Mouse (Mus musculus): ENCODE data around the gene Pdlim5. TPM values are rescaled to one million over a fixed set of nuclear protein-coding genes. Genes with fewer than 3 reads are reported as not detected.

The Pdlim5 gene
- polyA plus RNA-seq, 1 experiment: 26.9 TPM

- peaks cover 9% of the 10 kb centered on the region for H3K4me1 ChIP-seq (ENCODE audit: control insufficient read depth, insufficient read depth, insufficient read length, low read length)
- H3K4me3 ChIP-seq (ENCODE audit: insufficient read depth, low read depth, low read length): no peak overlapping the region
- no peak overlapping the region for H3K27ac ChIP-seq (replicated peaks; ENCODE audit: low read depth, low read length)
Observed at GRCm38 (mm10) chr3:142424134-142424533, 28.6 kb upstream of the Pdlim5 start.

DNA sequence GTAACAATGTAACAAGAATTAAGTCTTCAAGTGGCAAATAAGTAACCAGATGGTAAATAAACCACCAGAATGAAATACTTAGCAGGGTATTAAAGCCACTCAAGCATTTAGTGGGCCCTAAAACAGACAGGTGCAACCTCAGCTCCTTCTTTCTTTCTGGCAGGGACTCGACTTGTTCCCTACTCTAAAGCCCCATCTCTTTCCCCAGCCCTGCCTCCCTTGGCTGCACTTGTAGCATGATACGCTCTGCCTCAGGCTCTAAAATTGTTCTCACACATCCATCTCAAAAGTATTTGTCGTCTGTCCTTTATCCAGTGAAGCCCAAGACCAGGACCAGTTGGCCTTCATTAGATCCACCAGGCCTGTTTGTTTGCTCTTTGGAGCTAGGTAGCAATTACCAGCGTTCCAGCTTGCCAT, 28.0 kb upstream of the Pdlim5 start:
- Histone ChIP-seq H3K4me1 (ENCODE audit: control insufficient read depth, insufficient read depth, insufficient read length, low read length) (peaks cover 9% of the 10 kb centered on the region), H3K4me3 (ENCODE audit: insufficient read depth, low read depth, low read length) (no peak overlapping the region), H3K27ac (replicated peaks; ENCODE audit: low read depth, low read length) (no peak overlapping the region; the same call in 1 of the 2 replicates)

DNA sequence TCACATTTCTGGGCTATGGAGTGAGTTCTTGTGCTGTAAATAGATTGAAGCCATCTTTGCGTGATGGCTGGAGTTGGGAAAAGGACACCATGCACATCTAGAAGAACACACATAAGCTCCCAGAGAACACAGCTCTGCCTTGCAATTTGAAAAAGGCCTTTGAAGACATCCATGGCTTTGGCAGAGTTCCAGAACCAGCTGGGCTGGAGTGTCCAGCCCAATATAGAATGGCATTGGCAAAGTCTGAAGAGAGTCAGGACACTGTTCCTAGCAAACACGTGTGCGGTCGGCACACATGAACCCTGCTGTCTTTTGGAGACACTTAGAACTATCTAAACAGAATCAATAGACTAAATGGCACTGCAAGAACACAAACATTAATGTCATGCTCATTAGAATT, 26.7 kb upstream of the Pdlim5 start:
- no peak overlapping the region for H3K4me3 ChIP-seq (ENCODE audit: insufficient read depth, low read depth, low read length)
- peaks cover 9% of the 10 kb centered on the region for H3K4me1 ChIP-seq (ENCODE audit: control insufficient read depth, insufficient read depth, insufficient read length, low read length)
- no peak overlapping the region for H3K27ac ChIP-seq (replicated peaks; ENCODE audit: low read depth, low read length)

DNA sequence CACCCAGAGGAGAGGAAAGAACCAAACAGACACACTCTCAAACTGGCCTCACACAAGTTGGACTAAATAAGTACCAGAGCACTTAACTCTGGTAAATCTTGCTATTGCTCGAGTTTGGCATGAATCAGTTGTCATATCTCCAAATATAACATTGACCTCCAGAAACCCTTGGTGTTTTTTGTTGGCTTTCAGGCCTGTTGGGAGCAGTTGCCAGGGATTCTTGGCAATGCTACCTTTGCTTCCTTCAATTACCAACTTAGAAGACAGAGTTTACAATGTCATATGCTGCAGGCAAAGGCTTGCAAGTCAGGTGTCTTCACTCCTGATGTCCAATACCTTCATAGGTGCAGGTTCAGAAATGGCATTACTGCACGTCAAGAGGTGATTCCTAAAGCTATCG, 26.0 kb upstream of the Pdlim5 start:
- Histone ChIP-seq H3K4me1 (ENCODE audit: control insufficient read depth, insufficient read depth, insufficient read length, low read length) (peaks cover 9% of the 10 kb centered on the region), H3K27ac (replicated peaks; ENCODE audit: low read depth, low read length) (0 out of 2 replicates have a peak overlapping the region, but pooled peaks have one; percentile 16)

GRCm38 (mm10) chr3:142417996-142418395, 22.5 kb upstream of the Pdlim5 start:
- H3K4me1 ChIP-seq (ENCODE audit: control insufficient read depth, insufficient read depth, insufficient read length, low read length): peaks cover 4% of the 10 kb centered on the region; the same call in 1 of the 2 replicates
- H3K4me3 ChIP-seq (ENCODE audit: insufficient read depth, low read depth, low read length): no peak overlapping the region
- no peak overlapping the region for H3K27ac ChIP-seq (replicated peaks; ENCODE audit: low read depth, low read length)

More for the DNA sequence above, 26.0 kb upstream of the Pdlim5 start:
- no peak overlapping the region for H3K4me3 ChIP-seq (ENCODE audit: insufficient read depth, low read depth, low read length)

DNA sequence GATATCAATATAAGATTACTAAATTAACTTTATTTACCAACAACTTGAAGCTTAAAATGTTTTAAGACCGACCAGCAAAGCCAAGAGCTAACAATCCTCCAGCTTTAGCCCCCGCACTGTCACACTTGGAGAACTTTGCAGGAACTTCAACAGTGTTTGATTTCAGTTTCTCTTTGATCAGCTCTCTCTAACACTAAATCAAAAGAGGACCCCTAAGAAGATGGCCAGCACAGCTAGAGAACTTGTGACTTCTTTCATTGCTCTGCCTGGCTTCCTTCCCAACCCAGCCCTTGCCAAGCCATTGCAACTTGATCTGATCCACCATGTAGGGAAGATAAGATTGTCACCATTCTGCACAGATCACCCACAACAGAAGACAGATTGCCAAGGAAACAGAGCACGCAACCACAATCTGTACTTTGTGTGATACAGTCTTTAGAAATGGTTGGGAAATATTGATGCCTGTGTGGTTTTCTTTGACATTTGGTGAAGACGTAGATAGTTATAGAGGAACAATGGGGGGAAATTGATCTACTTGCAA, 17.9 kb upstream of the Pdlim5 start:
- no peak overlapping the region for H3K4me3 ChIP-seq (ENCODE audit: insufficient read depth, low read depth, low read length)
- no peaks in the 10 kb centered on the region for H3K4me1 ChIP-seq (ENCODE audit: control insufficient read depth, insufficient read depth, insufficient read length, low read length)
- H3K27ac ChIP-seq (replicated peaks; ENCODE audit: low read depth, low read length): no peak overlapping the region

GRCm38 (mm10) chr3:142410930-142411329, 15.4 kb upstream of the Pdlim5 start:
- Histone ChIP-seq H3K4me3 (ENCODE audit: insufficient read depth, low read depth, low read length) (no peak overlapping the region), H3K4me1 (ENCODE audit: control insufficient read depth, insufficient read depth, insufficient read length, low read length) (no peaks in the 10 kb centered on the region), H3K27ac (replicated peaks; ENCODE audit: low read depth, low read length) (no peak overlapping the region)

DNA sequence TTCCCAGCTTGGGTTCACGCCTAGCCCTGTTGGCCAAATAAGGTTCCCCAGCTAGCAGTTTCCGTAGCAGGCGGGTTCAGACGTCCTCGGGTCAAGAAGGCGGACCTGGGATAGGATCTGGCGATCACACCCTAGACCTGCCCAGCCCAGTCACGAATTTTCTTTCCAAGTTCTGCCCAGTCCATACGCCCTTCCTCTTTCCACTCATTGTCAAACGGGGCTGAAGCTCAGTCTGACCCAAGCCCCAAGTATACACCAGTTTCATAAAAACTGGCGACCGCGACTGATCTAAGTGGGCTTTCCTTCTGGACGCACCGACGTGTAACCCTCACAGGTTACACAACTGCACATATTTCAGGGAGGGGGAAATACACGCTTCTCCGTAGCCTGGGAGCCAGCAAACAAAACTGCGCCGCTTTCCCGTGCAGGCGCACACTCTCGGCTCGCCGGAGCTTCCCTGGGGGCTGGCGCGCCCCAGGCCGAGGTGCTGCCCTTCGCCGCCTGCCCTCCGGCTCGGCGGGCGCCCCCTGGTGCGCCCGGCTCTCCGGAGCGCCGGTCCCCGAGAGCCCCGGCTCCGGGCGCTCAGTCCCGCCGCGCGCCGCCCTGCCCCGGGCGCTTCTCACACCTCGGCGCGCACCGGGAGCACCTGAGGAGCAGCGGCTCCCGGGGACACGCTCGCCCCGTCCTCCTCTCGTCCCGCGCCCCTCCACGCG, 544 bp downstream of the Pdlim5 start:
- peak overlapping the region; percentile 89 for H3K4me3 ChIP-seq (ENCODE audit: insufficient read depth, low read depth, low read length)
- H3K4me1 ChIP-seq (ENCODE audit: control insufficient read depth, insufficient read depth, insufficient read length, low read length): 0 out of 2 replicates have a peak, but pooled peaks cover 3% of the 10 kb centered on the region
- peak overlapping the region; percentile 97 for H3K27ac ChIP-seq (replicated peaks; ENCODE audit: low read depth, low read length)

GRCm38 (mm10) chr3:142394000-142394411, 1.5 kb downstream of the Pdlim5 start:
- H3K4me3 ChIP-seq (ENCODE audit: insufficient read depth, low read depth, low read length): peak overlapping the region; percentile 89
- peak overlapping the region; percentile 97 for H3K27ac ChIP-seq (replicated peaks; ENCODE audit: low read depth, low read length)
- peaks cover 5% of the 10 kb centered on the region; the same call in 1 of the 2 replicates for H3K4me1 ChIP-seq (ENCODE audit: control insufficient read depth, insufficient read depth, insufficient read length, low read length)

DNA sequence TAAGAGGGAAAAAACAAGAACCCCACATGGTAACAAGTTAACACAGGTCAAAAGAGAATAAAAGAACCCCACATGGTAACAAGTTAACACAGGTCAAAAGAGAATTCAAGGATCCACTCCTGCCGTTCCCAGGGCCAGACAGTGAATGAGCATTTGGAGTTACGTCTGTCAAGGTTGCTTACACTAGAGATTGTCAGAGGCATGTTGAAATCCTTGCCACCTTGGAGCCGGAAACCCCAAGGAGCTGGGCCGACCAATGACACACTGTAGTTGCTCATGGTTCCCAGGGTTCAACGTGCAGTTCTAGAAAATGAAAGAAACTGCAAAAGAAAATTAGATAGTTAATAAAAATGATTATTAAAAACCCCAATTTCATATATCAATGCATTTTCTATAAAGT, 4.0 kb downstream of the Pdlim5 start:
- H3K27ac ChIP-seq (replicated peaks; ENCODE audit: low read depth, low read length): no peak overlapping the region; the same call in 1 of the 2 replicates
- peaks cover 10% of the 10 kb centered on the region for H3K4me1 ChIP-seq (ENCODE audit: control insufficient read depth, insufficient read depth, insufficient read length, low read length)
- no peak overlapping the region for H3K4me3 ChIP-seq (ENCODE audit: insufficient read depth, low read depth, low read length)

- Histone ChIP-seq H3K4me3 (ENCODE audit: insufficient read depth, low read depth, low read length) (no peak overlapping the region), H3K27ac (replicated peaks; ENCODE audit: low read depth, low read length) (peak overlapping the region; percentile 28; the same call in 1 of the 2 replicates), H3K4me1 (ENCODE audit: control insufficient read depth, insufficient read depth, insufficient read length, low read length) (peaks cover 10% of the 10 kb centered on the region)
Observed at GRCm38 (mm10) chr3:142390288-142390687, 5.2 kb downstream of the Pdlim5 start.

DNA sequence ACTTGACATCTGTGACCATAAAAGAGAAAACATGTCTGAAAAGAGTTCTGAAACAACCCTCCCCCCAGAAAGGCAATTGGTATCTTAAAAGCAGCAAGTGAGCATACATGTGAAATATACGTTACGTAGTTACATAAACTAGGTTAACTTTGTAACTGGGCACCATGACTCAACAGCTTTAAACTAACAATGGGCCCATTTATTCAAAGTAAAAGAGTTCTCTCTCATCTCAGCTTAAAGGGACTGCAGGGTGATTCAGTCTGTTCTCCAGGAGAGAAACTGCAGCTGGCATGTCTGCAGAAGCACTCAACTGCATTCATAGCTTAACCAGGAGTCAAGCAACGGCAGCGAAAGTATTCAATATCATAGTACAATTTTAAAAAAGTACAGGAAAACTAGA, 7.3 kb downstream of the Pdlim5 start:
- H3K4me3 ChIP-seq (ENCODE audit: insufficient read depth, low read depth, low read length): no peak overlapping the region
- peaks cover 10% of the 10 kb centered on the region for H3K4me1 ChIP-seq (ENCODE audit: control insufficient read depth, insufficient read depth, insufficient read length, low read length)
- H3K27ac ChIP-seq (replicated peaks; ENCODE audit: low read depth, low read length): no peak overlapping the region

DNA sequence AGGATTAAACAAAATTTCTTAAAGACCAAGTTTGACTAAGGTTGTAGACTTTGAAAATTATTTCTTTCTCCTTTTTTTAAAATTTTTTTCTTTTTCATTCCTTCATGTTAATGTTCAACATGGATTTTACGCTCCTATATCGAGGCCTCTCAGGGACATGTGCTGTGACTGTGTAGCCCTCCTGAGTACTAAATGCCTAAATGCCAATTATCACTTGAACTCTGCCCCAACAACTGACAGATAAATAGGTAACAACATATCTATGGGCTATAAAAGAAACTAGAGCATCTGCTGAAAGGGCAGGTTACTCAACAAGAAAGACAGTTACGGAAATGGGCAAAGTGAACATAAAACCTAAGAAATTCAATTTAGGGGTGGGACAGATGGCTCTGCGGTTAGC, 9.0 kb downstream of the Pdlim5 start:
- Histone ChIP-seq H3K4me3 (ENCODE audit: insufficient read depth, low read depth, low read length) (no peak overlapping the region), H3K4me1 (ENCODE audit: control insufficient read depth, insufficient read depth, insufficient read length, low read length) (peaks cover 10% of the 10 kb centered on the region), H3K27ac (replicated peaks; ENCODE audit: low read depth, low read length) (no peak overlapping the region)

- Histone ChIP-seq H3K27ac (replicated peaks; ENCODE audit: low read depth, low read length) (no peak overlapping the region), H3K4me3 (ENCODE audit: insufficient read depth, low read depth, low read length) (no peak overlapping the region), H3K4me1 (ENCODE audit: control insufficient read depth, insufficient read depth, insufficient read length, low read length) (peaks cover 10% of the 10 kb centered on the region)
Observed at GRCm38 (mm10) chr3:142385690-142386089, 9.8 kb downstream of the Pdlim5 start.

- no peak overlapping the region for H3K27ac ChIP-seq (replicated peaks; ENCODE audit: low read depth, low read length)
- no peak overlapping the region for H3K4me3 ChIP-seq (ENCODE audit: insufficient read depth, low read depth, low read length)
- H3K4me1 ChIP-seq (ENCODE audit: control insufficient read depth, insufficient read depth, insufficient read length, low read length): peaks cover 7% of the 10 kb centered on the region
Observed at GRCm38 (mm10) chr3:142376638-142377037, 18.9 kb downstream of the Pdlim5 start.

DNA sequence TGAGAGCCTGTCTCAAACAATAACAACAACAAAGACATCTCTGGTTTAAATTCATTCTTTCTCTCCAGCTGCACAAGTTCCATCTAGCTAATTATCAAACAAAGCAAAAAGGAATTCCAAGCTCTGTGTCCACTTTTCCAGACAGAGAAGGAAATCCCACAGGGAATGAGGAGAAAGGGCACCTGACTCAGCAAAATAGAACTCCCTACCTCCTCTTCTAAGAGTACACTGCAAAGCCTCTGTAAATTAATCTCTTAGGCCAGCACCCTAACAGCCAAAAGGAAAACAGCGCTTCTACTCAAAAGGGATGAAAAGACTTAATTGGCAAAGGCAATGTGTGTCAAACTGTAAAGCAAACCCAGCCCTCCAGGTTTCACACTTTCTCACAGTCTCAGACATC, 20.4 kb downstream of the Pdlim5 start:
- H3K4me1 ChIP-seq (ENCODE audit: control insufficient read depth, insufficient read depth, insufficient read length, low read length): peaks cover 7% of the 10 kb centered on the region
- no peak overlapping the region for H3K4me3 ChIP-seq (ENCODE audit: insufficient read depth, low read depth, low read length)
- H3K27ac ChIP-seq (replicated peaks; ENCODE audit: low read depth, low read length): peak overlapping the region; percentile 77

All from brown adipose tissue, adult 24 weeks (tissue).